Mouse (Mus musculus) layer of hippocampus, postnatal 25 days (tissue): ENCODE measurements around the gene Car11. TPM values are rescaled to one million over a fixed set of nuclear protein-coding genes. Genes with fewer than 3 reads are reported as not detected.
A peak's percentile ranks its signal among the peaks of the same experiment; 100 is the strongest.

Source experiments
- DNase-seq, 2 experiments: peaks; one replicate each; pipeline ENCODE4 v3.0.0; 2022; ENCODE audit warnings: mixed read lengths in 2 of 2, low spot score in 1 of 2; ENCODE audit errors: extremely low spot score in 1 of 2
- total RNA-seq, 2 experiments: library from RNA; stranded (reverse); gene quantifications; 2 replicates each; pipeline ENCODE4 v1.2.3; 2021

Gene Car11
- total RNA-seq, 2 experiments from 2014 or later, result 164 to 190 TPM

DNA sequence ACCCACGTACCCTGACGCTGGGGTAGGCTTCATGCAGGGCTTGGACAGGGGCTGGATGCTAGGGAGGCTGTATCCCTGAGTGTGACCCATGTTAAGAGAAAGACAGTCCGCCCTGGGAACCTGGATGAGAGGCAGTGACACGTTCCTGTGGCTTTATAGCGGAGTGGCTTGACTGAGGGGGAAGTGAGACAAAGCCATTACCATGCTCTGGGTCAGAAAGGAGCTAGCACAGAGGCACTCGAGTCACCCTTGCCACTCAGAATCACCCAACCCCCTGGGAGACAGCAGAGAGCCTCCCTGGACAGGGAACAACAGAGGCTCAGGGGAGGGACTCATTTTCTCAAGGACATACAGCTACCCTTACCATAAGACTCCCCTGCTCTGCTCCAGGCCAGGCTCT is 10.5 kb upstream of the Car11 start:
- DNase-seq, result no peak

DNA sequence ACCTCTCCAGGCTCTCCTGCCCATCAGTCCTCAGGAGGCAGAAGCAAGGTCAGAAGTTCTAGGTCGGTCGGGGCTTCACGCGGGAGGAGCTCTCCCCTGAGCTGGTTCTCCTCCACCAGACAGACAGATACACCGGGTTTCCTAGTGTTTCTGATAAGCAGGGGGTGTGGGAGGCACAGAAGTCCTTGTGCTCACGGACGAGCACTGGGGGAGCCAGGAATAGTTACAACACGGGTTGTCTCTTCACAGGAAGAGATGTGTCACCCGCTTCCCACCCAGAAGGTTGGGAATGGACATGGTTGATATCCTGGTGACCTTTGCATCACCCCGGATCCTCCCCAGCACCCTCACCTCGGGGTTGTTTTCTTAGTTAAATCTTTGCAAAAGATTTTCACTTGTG is 9.8 kb upstream of the Car11 start:
- DNase-seq, result no peak

DNA sequence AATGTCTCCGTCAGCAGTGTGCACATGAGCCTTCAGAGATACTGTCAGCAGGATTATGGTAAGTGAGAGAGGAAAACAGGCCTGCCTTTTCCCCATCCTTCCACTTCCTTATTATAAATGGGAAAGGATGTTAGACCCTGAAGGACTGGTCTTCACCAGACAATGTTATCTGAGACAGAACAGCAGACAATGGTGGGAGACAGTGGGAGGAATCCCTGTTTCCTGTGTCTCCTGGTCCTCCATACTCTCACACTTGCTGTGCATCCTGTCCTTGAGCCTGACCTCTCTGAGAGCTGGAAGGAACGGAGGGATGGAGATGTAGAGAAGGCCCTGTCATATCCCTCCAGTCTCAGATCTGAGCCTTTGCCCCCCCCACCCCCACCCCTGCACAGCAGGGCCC is 7.3 kb upstream of the Car11 start:
- DNase-seq, result no peak

DNA sequence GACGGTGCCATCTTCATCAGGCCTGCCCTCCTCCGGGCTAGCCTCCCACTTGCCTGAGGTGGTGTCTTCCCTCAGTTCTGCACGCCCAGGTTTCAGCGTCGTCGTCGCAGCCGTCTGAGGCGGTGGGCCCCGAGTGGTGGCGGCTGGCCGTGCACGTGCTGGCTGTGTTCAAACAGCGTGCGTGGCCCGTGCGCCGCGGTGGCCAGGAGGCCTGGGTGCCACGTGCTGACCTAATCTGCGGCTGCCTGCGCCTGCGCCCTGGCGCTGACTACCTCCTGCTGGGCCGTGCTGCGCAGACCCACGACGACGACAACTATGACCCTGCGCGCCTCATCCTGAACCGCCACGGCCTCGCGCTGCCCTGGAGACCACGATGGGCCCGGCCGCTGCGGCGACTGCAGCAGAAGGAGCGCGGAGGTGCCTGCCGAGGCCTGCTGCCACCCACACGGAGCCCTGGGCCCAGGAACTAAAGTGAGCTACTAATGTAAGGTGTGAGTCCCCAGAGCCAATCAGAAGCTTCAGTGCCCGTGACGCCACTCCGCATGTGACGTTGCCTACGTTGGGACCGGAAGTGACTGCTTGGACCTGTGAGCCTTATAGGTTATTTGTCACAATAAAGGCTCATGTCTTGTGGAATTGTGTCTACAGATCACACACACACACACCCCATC is 5.6 kb upstream of the Car11 start, which contains the start of gene Sec1:
Sec1 (minus strand) TSS at position 482 of the 671 bp plus-strand sequence.
- no peak for DNase-seq

DNA sequence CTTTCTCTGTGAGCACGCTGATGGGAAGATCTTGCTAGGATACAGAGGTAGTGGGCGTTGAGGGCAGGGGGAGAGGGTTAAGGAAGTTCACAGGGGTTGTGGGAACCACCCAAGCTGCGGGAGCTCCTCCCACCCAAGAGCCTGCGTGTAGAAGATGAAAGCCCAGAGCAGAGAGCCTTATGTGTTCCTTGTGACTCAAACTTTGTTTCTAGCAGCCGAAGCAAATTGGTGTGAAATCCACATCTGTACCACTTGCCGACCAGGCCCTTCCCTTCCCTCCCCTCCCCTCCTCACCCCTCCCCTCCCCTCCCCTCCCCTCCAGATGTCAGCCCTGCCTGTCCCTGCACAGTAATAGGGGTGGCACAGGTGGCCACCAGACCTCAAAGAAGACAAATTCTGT is 4.5 kb upstream of the Car11 start:
- no peak for DNase-seq

DNA sequence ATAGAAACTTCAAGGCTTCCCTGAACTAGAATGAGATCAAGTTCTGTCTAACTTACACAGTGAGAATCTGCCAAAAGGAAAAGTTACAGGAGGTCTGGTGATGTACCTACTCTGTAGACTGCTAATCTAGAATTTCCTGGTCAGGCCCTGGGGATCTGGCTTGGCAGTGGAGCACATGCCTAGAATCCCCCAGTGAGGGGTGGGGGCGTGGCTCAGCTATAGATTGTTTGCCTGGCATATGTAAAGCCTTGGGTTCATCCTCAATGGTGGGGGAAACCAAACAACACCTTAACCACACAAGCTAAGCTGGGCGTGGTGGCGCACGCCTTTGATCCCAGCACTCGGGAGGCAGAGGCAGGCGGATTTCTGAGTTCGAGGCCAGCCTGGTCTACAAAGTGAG is 1.7 kb upstream of the Car11 start:
- no peak for DNase-seq

DNA sequence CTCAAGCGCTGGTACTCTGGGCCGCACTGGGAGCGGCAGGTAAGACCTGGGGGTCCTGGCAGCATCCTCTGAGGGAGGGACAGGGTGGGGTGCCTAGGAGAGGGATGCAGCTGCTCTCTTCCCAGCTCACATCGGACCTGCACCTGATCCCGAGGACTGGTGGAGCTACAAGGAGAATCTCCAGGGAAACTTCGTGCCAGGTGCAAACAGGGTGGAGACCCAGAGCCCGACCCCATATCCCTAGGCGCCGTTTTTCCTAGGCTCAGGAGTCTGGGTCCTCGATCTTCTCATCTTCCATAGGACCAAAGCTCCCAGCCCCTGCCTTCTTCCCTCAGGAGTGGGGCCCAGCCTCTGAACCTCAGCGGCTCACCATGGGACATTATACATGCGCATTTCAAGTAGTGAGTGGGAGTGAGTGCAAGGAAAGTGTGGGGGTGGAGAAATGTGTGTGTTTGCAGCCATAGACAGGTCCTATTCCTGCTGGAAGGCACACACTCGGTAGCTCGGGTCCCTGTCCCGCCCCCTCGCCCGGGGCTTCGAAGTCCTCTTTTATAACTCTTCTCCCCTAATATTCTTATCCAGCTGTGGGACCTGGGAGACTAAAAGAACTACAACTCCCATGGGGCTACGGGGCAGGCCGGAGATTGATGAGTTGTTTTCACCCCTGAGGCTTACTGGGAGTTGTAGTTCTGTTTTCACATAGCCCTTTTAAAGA is 815 bp downstream of the Car11 start:
- DNase-seq, result peak; percentile 60 to 75

DNA sequence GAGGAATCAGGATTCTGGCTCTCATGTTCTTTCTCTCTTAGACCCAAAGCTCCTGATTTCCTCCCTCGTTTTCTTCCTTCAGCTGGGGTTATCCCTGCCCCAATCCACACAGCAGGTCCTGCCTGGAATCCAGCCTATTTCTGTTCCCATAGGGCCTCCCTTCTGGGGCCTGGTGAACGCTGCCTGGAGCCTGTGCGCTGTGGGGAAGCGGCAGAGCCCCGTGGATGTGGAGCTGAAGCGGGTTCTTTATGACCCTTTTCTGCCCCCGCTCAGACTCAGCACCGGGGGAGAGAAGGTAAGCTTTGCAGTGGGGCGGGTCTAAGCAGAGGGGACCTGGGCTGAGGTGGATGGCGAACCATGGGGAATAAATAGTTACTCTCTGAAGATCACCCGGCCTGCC is 1.4 kb downstream of the Car11 start:
- no peak for DNase-seq

DNA sequence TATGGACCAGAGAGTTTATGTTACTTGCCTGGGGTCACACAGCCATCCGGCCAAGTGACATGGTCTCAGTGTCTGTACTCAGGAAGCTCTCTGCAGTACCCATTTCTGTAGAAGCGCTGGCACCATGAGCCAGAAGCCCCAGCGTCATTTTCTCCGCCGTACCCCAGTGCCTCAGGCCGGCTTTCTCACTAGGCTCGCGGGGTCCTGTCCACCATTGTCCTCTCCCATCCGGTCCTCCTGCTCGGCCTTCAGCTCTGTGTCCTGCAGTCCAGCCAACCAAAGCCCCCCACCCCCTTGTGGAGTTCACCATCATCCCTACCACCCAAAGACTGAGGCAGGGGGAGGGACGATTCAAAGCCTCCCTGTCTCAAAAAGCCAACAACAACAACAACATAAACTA is 2.0 kb downstream of the Car11 start:
- no peak for DNase-seq

DNA sequence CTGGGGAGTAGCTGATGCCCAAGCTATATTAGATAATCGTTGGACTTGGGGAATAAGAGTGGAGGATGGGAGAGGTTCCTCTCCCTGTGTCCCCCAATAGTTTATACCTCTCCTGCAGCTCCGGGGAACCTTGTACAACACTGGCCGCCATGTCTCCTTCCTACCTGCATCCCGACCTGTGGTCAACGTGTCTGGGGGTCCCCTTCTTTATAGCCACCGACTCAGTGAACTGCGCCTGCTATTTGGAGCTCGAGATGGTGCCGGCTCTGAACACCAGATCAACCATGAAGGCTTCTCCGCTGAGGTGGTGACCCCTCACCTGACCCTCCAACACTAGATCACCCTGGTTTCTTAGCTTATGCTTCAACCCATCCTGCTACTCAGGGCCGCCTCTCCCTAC is 2.7 kb downstream of the Car11 start:
- DNase-seq, result no peak

DNA sequence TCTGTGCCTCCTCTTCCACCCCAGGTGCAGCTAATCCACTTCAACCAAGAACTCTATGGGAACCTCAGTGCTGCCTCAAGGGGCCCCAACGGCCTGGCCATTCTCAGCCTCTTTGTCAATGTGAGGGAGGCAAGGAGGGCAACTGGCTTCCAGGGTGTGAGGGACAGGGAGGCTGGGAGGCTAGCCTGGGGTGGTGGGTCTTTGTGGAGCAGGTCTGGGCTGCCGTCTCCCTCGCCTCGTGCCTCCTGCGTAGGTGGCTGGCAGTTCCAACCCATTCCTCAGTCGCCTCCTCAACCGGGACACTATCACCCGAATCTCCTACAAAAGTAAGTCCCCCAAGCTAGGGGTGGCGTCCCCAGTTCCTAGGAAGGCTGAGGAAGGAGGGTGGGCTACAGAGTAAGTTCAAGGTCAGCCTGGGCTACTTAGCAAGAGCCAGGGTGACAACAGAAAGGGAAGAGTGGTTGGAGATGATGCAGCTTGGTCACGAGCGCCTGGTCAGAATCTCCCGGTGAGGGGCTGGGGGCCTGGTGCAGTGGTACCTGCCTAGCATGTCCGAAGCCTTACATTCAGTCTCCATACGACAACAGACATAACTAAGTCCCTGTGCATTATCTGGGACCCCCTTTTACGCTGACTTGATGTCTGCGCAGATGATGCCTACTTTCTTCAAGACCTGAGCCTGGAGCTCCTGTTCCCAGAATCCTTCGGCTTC is 3.3 kb downstream of the Car11 start:
- no peak for DNase-seq

DNA sequence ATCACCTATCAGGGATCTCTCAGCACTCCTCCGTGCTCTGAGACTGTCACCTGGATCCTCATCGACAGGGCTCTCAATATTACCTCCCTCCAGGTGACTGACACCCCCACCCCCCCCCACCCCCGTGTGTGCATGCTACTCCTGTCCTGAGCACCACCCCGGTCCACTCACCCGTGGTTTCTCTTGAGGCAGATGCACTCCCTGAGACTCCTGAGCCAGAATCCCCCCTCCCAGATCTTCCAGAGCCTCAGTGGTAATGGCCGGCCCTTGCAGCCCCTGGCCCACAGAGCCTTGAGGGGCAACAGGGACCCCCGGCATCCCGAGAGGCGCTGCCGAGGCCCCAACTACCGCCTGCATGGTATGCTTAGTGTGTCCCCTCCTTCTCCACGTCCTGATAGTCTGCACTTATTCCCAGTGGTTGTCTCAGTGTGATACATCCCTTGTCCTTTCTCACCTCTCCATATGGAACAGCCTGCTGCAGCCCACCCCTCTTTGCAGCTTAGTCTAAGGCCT is 3.9 kb downstream of the Car11 start:
- DNase-seq, result no peak

DNA sequence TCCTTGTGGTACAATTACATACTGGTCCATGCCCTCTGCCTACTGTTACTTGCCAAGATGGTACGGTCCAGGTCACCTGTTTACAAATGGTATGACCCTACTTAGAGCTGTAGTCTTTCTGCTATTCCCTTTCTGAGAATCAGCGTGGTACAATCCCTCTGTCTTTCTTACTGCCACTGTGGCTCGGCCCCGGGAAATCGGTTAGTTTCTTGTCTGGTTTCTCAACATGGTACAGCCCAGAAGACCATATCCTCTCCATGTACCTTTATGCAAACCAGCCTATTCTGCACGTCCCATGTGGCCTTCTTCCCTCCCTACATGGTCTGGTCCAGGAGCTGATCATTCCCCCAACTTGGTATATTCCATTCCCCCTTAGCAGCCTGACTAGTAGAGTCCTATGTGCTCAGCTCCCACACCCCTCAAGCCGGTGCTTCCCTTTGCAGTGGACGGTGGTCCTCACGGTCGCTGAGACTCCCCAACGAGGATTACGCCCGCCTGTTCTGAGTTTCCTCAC is 4.5 kb downstream of the Car11 start:
- peak in 1 of 2 experiments; percentile 56 for DNase-seq

DNA sequence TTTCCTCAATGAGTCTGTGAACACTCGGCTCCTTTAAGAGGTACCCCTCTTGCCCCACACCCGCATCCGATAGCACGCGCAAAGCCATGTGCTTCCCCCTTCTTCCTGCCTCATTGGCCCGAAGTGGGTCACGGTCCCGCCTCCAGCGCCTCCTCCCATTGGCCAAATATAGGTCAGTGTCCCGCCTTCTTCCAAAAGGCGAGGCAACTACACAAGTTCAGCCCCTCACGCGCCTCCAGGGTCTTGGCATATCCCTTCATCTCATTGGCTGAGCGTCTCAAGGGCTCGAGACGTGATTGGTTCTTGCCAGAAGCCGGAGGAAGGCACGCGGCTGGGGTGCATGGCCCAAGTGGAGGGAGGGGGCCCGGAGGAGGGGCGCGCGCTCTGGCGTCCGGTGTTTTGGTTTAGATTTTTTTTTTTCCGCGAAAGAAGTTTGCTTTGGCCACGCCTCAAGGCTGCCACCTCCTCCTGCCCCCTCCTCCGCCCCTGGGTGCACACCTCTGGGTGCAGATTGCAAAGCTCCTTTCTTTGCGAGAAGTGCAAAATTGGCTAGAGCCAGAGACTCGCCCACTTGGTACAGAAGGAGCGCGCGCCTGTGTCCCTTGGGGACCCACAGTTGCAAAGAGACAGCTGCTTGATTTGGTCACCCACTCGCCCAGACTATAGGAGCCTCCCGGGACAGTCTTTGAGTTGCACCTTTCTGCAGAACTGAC is 5.2 kb downstream of the Car11 start, which contains the start of gene Dbp:
Dbp (plus strand) TSS at position 359 of the 713 bp plus-strand sequence.
- DNase-seq, result peak; percentile 90 to 92

DNA sequence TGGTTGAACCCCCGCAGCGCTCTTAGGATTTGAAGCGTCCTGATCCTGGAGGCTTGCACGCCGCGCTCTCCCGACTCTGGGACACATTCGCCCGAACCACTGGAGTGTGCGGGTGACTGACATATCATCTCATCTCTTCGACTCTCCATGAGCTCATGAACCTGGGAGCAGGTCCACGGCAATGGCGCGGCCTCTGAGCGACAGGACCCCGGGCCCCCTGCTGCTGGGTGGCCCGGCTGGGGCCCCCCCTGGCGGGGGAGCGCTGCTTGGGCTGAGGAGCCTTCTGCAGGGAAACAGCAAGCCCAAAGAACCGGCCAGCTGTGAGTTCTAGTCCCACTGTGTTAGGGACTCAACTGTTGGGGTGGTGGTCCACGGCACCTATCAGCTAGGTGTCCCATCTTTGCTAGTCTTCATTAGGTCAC is 5.8 kb downstream of the Car11 start:
- no peak for DNase-seq

DNA sequence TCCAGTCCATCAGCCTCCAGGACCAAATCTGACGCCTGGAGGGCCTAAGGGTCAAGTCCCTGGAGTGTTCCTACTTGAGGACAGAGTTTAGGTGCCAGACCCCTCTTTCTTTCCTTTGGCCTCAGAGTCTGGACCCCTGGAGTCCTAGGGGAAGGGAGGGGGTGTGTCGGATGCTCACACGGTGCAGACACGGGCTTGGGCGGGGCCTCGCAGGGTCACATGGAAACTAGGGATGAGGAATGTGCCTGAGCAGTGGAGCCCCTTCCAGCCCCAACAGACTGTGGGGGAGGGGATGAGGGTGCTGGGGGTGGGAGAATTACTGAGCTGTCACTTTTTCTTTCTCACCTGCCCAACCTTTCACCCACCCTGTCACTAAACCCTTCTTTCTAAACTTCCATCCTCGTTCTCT is 6.2 kb downstream of the Car11 start:
- peak; percentile 67 to 68 for DNase-seq

DNA sequence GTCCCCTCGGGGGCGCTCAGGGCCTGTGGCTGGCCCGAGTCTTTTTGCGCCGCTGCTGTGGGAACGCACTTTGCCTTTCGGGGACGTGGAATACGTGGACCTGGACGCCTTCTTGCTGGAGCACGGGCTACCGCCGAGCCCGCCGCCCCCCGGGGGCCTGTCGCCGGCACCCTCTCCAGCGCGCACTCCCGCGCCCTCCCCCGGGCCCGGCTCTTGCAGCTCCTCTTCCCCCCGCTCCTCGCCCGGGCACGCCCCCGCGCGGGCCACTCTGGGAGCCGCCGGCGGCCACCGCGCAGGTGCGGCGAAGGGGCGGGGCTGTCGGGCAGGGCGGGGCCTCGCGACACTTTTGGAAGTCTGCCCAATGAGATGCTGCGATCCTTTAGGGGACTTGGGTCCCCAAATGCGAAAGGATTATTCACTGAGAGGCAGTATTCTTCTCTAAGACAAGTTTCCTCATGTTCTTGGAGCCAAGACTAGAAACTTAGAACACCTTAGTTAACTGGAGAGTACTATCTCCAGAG is 7.1 kb downstream of the Car11 start:
- peak; percentile 68 to 79 for DNase-seq

DNA sequence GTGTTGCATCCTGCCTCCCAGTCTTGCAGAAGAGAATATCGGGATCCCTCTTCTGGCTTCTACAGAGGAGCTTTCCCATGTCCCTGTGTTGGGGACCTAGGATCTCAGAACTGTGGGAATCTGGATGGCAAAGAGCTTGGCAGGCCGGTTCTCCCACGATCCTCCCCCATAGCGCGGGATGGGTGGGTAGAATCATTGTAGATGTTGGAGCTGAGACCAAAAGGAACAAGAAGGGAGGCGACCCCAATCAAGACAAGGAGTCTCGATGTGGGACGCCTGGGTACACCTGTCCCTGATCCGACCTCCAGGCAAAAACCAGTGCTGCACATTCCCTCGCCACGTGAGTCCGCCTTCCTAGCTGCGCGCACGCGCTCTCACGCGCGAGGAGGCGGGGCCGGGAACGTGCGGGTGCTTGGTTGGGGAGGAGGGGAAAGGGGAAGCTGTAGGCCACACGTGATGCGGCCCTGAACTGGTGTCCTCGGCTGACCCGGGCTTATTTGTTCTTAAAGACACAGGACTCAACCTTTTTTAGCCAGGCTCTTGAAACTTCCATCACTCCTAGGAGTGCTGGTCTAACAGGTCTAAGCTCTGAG is 7.8 kb downstream of the Car11 start:
- DNase-seq, result peak; percentile 91 to 96

DNA sequence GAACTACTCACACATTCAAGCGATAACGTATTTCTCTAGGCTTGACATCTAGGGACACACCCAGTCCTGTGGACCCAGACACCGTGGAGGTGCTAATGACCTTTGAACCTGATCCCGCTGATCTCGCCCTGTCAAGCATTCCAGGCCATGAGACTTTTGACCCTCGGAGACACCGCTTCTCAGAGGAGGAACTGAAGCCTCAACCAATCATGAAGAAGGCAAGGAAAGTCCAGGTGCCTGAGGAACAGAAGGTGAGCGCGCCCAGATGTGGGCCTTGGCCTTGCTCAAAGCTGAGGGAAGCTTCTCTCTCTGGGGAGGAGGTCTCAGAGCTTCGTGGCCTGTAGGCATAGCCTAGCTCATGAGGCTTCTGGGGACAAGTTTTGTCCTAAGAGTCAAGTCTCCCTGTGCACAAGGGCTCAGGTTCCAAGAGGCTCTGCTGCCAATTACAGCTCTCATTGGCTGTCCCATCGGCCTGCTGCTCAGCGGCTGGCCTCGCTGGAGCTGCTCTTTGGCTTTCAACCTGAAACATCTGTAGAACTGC is 8.6 kb downstream of the Car11 start:
- no peak for DNase-seq
